Mouse (Mus musculus) heart, embryonic 15.5 days (tissue): ENCODE data around the gene Parp2. TPM values are rescaled to one million over a fixed set of nuclear protein-coding genes. Genes with fewer than 3 reads are reported as not detected.

Experiments used
- polyA plus RNA-seq: library from polyadenylated mRNA; unstranded; fragments of >200 nt; fragmentation: Nextera tagmentation; extraction: Ambion mirVana; gene quantifications from 2 replicates; pipeline ENCODE4 v1.2.1, GENCODE M21; 2015

The Parp2 gene
- polyA plus RNA-seq, 1 experiment from 2014 or later = 36.5 TPM

Other genes with a start within 250 kb of the Parp2 start
- not detected in 2 replicates for gene Olfr744, start 193.0 kb upstream of the Parp2 start, polyA plus RNA-seq
- gene Olfr745, start 168.5 kb upstream of the Parp2 start, polyA plus RNA-seq = not detected in 2 replicates
- gene Olfr746, start 160.8 kb upstream of the Parp2 start, polyA plus RNA-seq = not detected in 2 replicates
- gene Olfr747, start 114.6 kb upstream of the Parp2 start, polyA plus RNA-seq = not detected in 2 replicates
- not detected in 2 replicates for gene Olfr748, start 100.5 kb upstream of the Parp2 start, polyA plus RNA-seq
- gene Olfr749, start 62.7 kb upstream of the Parp2 start, polyA plus RNA-seq = not detected in 2 replicates
- 42.5 and 49.2 TPM in 2 replicates for gene Ttc5, start 22.3 kb upstream of the Parp2 start, polyA plus RNA-seq
- not detected in 2 replicates for gene Ccnb1ip1, start 109 bp upstream of the Parp2 start, polyA plus RNA-seq
- 4.8 and 6.7 TPM in 2 replicates for gene Tep1, start 62.7 kb downstream of the Parp2 start, polyA plus RNA-seq
- 0.08 and 0.18 TPM in 2 replicates for gene Klhl33, start 89.7 kb downstream of the Parp2 start, polyA plus RNA-seq
- gene Osgep, start 117.1 kb downstream of the Parp2 start, polyA plus RNA-seq = 117 and 133 TPM in 2 replicates
- gene Apex1, start 117.1 kb downstream of the Parp2 start, polyA plus RNA-seq = 107 and 120 TPM in 2 replicates
- gene Pip4p1, start 123.0 kb downstream of the Parp2 start, polyA plus RNA-seq = 29.8 and 39.6 TPM in 2 replicates
- 29.6 and 37.3 TPM in 2 replicates for gene Pnp, start 123.2 kb downstream of the Parp2 start, polyA plus RNA-seq
- not detected in 2 replicates for gene Gm49342, start 136.7 kb downstream of the Parp2 start, polyA plus RNA-seq
- 0.18 and 0.41 TPM in 2 replicates for gene Pnp2, start 148.2 kb downstream of the Parp2 start, polyA plus RNA-seq
- 0.36 and 0.42 TPM in 2 replicates for gene Rnase10, start 199.9 kb downstream of the Parp2 start, polyA plus RNA-seq
- gene Rnase9, start 234.0 kb downstream of the Parp2 start, polyA plus RNA-seq = not detected in 2 replicates
- gene Rnase11, start 242.3 kb downstream of the Parp2 start, polyA plus RNA-seq = not detected in 2 replicates
- not detected in 2 replicates for gene Rnase12, start 249.8 kb downstream of the Parp2 start, polyA plus RNA-seq